Mouse (Mus musculus) stomach, postnatal 0 days (tissue): ENCODE measurements around the gene Gm26992.
"Not testable (repeated sequence)": the region's sequence is repeated elsewhere in the genome, so short reads cannot be mapped to it uniquely, and the experiment has no call there.

ENCODE experiments used
- CTCF ChIP-seq: IDR thresholded peaks from 2 replicates; pipeline ENCODE4 v1.5.1; 2016; ENCODE audit warnings: antibody characterized with exemption, low read depth, mild to moderate bottlenecking, moderate library complexity
- EP300 ChIP-seq: optimal IDR thresholded peaks from 2 replicates; pipeline ENCODE3; 2016; ENCODE audit warnings: antibody characterized with exemption

DNA sequence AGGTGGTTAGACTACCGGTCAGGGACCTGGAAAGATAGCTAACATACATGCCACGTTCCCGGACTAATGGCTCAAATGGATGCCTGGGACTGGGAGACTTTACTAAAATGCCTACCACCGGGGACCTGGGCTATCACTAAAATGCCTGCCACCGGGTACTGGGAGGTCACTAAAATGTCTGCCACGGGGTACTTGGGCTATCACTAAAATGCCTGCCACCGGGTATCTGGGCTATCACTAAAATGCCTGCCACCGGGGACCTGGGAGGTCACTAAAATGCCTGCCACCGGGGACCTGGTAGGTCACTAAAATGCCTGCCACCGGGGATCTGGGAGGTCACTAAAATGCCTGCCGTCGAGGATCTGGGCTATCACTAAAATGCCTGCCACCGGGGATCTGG, 26.6 kb downstream of the Gm26992 start:
- TF ChIP-seq CTCF, EP300: not testable (repeated sequence)
